In genomic region chr8:4213210-4214005, GRCm38 (mm10) we compare ENCODE assay signal across 8 mouse cellular contexts. TPM values are rescaled to one million over a fixed set of nuclear protein-coding genes. Genes with fewer than 3 reads are reported as not detected.
DNase-seq lines count a peak whose midpoint lies in the region; ATAC-seq and TF ChIP-seq lines count a peak whose summit lies in the region.

No protein-coding gene starts in this region.

- H3K4me1 ChIP-seq in spleen, adult 2 months (ENCODE audit: control insufficient read depth, insufficient read depth, insufficient read length) = peaks cover 14% of the 10 kb centered on the region

- H3K27ac ChIP-seq in spleen, adult 2 months (ENCODE audit: insufficient read depth, low read length) = peak overlapping the region; percentile 1; the same call in 1 of the 2 replicates

- peak overlapping the region; percentile 45 for H3K4me3 ChIP-seq in spleen, adult 2 months (ENCODE audit: extremely low read depth, insufficient read depth, insufficient read length)

- H3K36me3 ChIP-seq in spleen, adult 2 months (ENCODE audit: control insufficient read depth, insufficient read depth, low read length) = no peaks in the 10 kb centered on the region

- peak; percentile 59 for DNase-seq in right cerebral cortex, postnatal 4 days
- no peak for DNase-seq in right cerebral cortex, postnatal 14 days
- DNase-seq in embryo, embryonic 9.5 days (ENCODE audit: extremely low spot score) = peak; percentile 75
- peak; percentile 37 to 40 for DNase-seq in heart, postnatal 14 days
- peak; percentile 46 to 69 for DNase-seq in kidney, postnatal 25 days
- DNase-seq in spleen, adult 2 months (ENCODE audit: low read depth in 1 of 2, low spot score in 2 of 2) = peak in 1 of 2 experiments; percentile 39
- no peak for DNase-seq in left cerebral cortex, postnatal 4 days

- no peak for TF ChIP-seq POLR2A in spleen, adult 2 months (IDR thresholded peaks at IDR 0.05; ENCODE audit: low read depth, low read length)

- intact Hi-C loops in heart, postnatal 14 days (cut with DNase I) = no loop called here
- intact Hi-C loops in left cerebral cortex, postnatal 4 days (cut with DNase I) = no loop called here

- H3K27me3 ChIP-seq in spleen, adult 2 months (ENCODE audit: control insufficient read depth, insufficient read depth, low read length) = peaks cover 13% of the 10 kb centered on the region

- no peak for TF ChIP-seq CTCF in spleen, adult 2 months (IDR thresholded peaks at IDR 0.05; ENCODE audit: extremely low read depth, insufficient read depth, insufficient read length, insufficient replicate concordance)

- ATAC-seq in megakaryocyte, adult 5-6 weeks (ENCODE audit: poor library complexity, severe bottlenecking) = peak; percentile 26

- 1% methylated on average over 18 of the region's 18 CpGs for WGBS in spleen, adult 2 months

RNA-seq across cellular contexts. Expression of gene Prr36, which starts 3.9 kb away (rescaled TPM):
- total RNA-seq in heart, postnatal 14 days (2021) = under 1 TPM in 1 of 2 experiments, not detected in 1; 0.05 TPM
- total RNA-seq in megakaryocyte, adult 5-6 weeks (2015) = 0.09 and 0.14 TPM in 2 replicates
- total RNA-seq in megakaryocyte, adult 5-6 weeks (2017) = not detected in 2 replicates
- 0.14 and 0.16 TPM in 2 replicates for polyA plus RNA-seq in spleen, adult 2 months (2012; rRNA removed)
- total RNA-seq in left cerebral cortex, postnatal 4 days (2021) = 100 to 1,000 TPM; 108 to 109 TPM

RNA-seq across cellular contexts. Expression of gene Lrrc8e, which starts 13.2 kb away (rescaled TPM):
- total RNA-seq in heart, postnatal 14 days (2021) = under 1 TPM; 0.14 to 0.20 TPM
- not detected in 2 replicates for total RNA-seq in megakaryocyte, adult 5-6 weeks (2015)
- not detected in 2 replicates for total RNA-seq in megakaryocyte, adult 5-6 weeks (2017)
- 0.02 and 0.06 TPM in 2 replicates for polyA plus RNA-seq in spleen, adult 2 months (2012; rRNA removed)
- total RNA-seq in left cerebral cortex, postnatal 4 days (2021) = not detected

RNA-seq across cellular contexts. Expression of gene Map2k7, which starts 25.1 kb away (rescaled TPM):
- total RNA-seq in heart, postnatal 14 days (2021) = 10 to 100 TPM; 59.2 to 69.6 TPM
- total RNA-seq in megakaryocyte, adult 5-6 weeks (2015) = 24.6 and 32.4 TPM in 2 replicates
- 27.1 and 32.4 TPM in 2 replicates for total RNA-seq in megakaryocyte, adult 5-6 weeks (2017)
- polyA plus RNA-seq in spleen, adult 2 months (2012; rRNA removed) = 24.9 and 28.7 TPM in 2 replicates
- total RNA-seq in left cerebral cortex, postnatal 4 days (2021) = 10 to 100 TPM; 62.9 to 65.4 TPM

RNA-seq across cellular contexts. Expression of gene Gm49320, which starts 25.3 kb away (rescaled TPM):
- under 1 TPM in 1 of 2 experiments, not detected in 1; 0.38 TPM for total RNA-seq in heart, postnatal 14 days (2021)
- not detected in 2 replicates for total RNA-seq in megakaryocyte, adult 5-6 weeks (2015)
- 0.12 TPM in 1 of 2 replicates, not detected in the other for total RNA-seq in megakaryocyte, adult 5-6 weeks (2017)
- 0.63 and 1.2 TPM in 2 replicates for polyA plus RNA-seq in spleen, adult 2 months (2012; rRNA removed)
- total RNA-seq in left cerebral cortex, postnatal 4 days (2021) = under 1 TPM in 1 of 2 experiments, not detected in 1; 0.74 TPM

RNA-seq across cellular contexts. Expression of gene Tgfbr3l, which starts 34.6 kb away (rescaled TPM):
- 1 to 10 TPM; 3.0 to 4.3 TPM for total RNA-seq in heart, postnatal 14 days (2021)
- 1.5 and 2.1 TPM in 2 replicates for total RNA-seq in megakaryocyte, adult 5-6 weeks (2015)
- 0.44 and 2.5 TPM in 2 replicates for total RNA-seq in megakaryocyte, adult 5-6 weeks (2017)
- 13.9 and 25.2 TPM in 2 replicates for polyA plus RNA-seq in spleen, adult 2 months (2012; rRNA removed)
- total RNA-seq in left cerebral cortex, postnatal 4 days (2021) = 10 to 100 TPM in 1 of 2 experiments, 1 to 10 TPM in 1; 8.7 to 12.9 TPM

Comparison
In these comparisons a context has a peak if more than half of its experiments do, and no peak if none do; other contexts are left out.
1. DNase-seq: peak in right cerebral cortex, postnatal 4 days (single experiment), embryo, embryonic 9.5 days (single experiment), heart, postnatal 14 days (2 of 2) and kidney, postnatal 25 days (2 of 2); none in right cerebral cortex, postnatal 14 days (single experiment) and left cerebral cortex, postnatal 4 days (single experiment).
2. RNA of gene Prr36, which starts 3.9 kb away (total RNA-seq): 108 to 109 TPM in left cerebral cortex, postnatal 4 days; 0.09 to 0.14 TPM in megakaryocyte, adult 5-6 weeks and 0.05 TPM in heart, postnatal 14 days; every median in the first group is over 10 times any median in the second.